Mouse (Mus musculus) T-cell, adult 2 months (primary cell): Measurements from ENCODE around the gene Dus4l.

Experiments used
- DNase-seq: peaks from one replicate; pipeline ENCODE4 v3.0.0; 2022; ENCODE audit warnings: low spot score

The Dus4l gene

GRCm38 (mm10) chr12:31592011-31592410, 62.6 kb downstream of the Dus4l start:
- no peak for DNase-seq
